Mouse (Mus musculus) liver, adult (tissue): Measurements from ENCODE around the gene Stard9.

ENCODE experiments used
- GATA4 ChIP-seq: IDR thresholded peaks from 2 replicates; pipeline ENCODE4 v1.6.1; 2014; ENCODE audit warnings: mild to moderate bottlenecking, low read length; ENCODE audit not compliant: insufficient replicate concordance

The Stard9 gene

DNA sequence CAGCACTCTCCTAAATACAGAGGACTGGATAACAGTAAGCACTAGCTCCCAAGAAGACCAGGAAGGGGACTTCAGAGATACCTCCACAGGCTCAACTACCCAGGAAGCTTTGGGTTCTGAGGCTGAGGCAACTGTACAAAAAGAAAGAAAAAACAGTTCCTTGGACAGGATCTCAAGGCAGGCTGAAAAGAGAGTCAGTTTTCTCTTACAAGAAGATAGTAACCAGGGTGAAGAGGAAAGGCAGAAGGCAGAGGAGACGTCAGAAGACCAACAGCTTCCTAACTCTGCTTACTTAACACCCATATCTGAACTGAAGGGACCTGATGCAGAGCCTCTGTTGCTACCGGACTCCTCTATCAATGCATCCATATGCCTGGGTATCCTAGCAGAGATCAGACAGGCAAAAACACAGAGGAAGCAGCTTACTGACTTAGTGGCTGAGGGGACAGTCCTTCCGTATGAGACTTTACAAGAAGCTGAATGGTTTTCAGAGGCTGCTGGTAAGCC is 71.5 kb downstream of the Stard9 start:
- TF ChIP-seq GATA4, result no peak

DNA sequence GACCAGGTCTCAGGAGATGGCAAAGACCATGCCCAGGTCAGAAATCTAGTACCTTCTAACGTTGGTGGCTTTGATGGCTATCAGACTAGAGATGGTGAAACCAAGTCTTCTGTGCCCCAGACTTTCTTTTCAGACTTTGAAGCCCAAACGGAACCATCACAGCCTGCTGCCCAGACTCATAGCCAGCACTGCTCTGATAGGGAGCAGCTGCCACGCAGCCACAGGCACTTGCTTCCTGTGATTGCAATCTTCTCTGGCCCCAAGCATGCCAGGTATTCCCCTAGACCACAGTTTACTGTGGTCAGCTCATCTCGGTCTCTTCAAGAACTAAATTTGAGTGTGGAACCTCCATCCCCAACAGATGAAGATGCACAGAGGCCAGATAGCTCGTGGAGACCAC is 73.8 kb downstream of the Stard9 start:
- no peak for TF ChIP-seq GATA4

DNA sequence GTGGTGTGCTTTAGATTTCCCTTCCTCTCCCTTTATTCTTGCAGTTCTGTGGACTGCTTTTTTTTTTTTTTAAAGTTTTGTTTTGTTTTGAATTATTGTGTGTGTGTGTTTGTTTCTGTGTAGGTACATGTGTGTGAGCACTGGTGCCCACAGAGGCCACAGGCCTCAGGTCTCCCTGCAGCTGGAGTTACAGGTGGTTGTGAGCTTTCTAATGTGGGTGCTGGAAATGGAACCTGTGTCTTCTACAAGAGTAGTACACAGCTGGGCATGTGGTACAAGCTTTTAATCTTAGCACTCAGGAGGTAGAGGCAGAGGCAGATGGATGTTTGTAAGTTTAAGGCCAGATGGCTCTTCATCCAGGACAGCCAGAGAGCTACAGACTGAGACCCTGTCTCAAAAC is 78.1 kb downstream of the Stard9 start:
- no peak for TF ChIP-seq GATA4

DNA sequence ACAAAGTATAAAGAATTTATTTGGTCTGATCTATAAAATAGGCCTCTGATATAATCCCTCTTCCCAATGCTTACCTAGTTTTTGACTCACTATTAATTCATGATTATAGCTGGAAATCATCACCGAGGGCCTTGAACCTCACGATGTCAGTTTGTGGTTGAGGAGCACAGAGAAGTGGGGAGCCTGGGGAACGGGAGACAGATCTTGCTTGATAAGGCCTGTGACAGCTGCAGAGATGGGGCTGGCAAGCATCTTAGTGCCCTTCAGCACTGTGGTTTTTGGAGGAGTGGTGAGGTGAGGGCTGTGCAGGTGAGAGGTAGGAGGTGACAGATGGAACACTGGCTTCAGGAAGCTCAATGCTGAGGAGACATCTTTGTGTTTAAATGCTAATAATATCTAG is 81.2 kb downstream of the Stard9 start:
- no peak for TF ChIP-seq GATA4

GRCm38 (mm10) chr2:120710948-120711347 is 82.0 kb downstream of the Stard9 start:
- no peak for TF ChIP-seq GATA4

GRCm38 (mm10) chr2:120713441-120713840 is 84.5 kb downstream of the Stard9 start:
- TF ChIP-seq GATA4, result no peak

- TF ChIP-seq GATA4, result no peak
Measured at GRCm38 (mm10) chr2:120718496-120718895, 89.6 kb downstream of the Stard9 start.

DNA sequence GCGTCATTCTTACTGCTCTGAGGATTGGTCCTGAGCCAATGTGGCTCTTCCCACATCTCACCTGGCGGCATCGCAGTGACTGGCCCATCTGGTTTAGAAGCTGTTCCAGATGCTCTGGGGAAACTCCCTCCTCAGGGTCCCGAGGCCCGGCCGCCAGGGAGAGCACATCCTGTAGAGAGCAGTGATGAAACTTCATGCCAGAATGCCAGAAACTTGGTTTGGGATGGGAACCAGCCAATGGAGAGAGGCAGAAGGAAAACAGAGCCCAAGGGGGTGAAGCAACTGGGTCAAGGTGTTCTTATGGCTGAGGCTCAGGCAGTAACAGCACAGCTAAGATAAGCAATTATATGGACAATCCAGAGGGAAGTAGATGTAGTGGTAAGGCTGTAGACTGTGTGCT is 91.9 kb downstream of the Stard9 start:
- TF ChIP-seq GATA4, result no peak

DNA sequence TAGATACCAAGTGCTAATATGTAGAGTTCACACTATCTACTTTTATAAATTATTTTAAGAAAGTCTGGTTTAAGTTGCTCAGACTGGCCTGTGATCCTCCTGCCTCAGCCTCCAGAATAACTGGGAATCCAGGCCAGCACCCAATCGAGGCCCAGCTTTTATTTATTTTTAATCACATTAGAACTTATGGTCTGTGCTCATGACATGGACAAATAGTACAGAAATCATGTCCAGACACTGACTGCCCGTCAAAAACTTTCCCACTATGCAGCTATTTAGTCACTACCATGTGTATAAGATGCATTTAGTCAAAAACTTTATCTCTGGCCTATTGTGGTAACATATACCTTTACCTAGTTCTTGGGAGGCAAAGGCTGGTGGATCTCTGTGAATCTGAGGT is 93.0 kb downstream of the Stard9 start:
- TF ChIP-seq GATA4, result no peak

DNA sequence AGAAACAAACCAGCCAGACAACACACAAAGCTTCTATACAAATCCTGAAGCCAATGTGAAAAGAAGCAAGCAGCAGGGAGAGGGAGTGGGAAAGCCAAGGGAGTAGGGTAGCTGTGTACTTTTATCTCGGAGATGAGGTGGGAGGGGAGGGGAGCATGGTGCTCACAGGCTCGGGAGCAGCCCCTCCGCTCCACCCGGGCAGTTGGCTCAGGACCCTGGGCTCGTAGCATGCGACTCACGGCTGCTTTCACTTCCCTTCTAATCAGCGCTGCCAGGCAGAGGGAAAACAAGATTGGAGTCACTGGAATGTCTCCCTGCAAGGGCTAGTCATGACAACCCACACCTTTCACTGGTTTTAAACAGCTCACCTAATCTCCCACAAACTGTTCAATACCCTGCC is 93.6 kb downstream of the Stard9 start:
- no peak for TF ChIP-seq GATA4

DNA sequence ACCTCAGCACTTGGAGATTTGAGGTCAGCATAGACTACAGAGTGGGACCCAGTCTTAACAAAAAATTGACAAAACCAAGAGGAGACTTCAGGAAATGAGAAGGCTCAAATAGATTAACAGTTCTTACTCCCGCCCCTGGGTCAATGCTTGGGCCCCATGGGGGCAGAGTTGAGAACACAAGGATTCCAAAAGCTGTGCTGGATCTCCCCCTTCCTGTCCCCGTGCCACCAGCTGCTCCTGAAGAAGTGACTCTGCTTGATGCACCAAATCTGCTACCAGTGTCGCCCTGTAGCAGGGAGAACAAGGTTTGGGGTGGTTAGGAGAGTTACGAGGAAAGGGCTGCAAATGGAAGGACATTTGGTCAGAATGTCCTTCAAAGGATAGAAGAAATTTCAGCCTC is 94.7 kb downstream of the Stard9 start:
- TF ChIP-seq GATA4, result no peak

DNA sequence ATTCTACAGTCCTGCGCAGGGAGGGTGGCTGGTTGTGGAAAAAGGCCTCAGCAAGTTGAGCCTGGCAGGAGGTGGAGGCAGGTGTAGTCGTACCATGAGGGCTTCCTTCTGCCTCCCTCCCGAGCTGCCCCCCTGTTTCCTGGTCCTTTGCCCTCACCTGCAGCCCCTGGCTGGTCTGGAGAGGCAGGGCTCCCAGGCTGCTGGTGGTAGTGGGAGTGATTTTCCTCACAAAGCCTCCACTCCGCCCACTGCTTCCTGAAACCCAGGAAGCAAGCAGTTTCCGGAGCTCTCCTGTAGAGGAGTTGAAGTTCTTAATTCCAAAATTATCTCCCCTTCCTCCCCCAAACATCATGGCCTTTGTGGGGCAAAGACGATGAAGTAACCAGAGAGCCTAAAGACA is 95.3 kb downstream of the Stard9 start:
- TF ChIP-seq GATA4, result no peak

DNA sequence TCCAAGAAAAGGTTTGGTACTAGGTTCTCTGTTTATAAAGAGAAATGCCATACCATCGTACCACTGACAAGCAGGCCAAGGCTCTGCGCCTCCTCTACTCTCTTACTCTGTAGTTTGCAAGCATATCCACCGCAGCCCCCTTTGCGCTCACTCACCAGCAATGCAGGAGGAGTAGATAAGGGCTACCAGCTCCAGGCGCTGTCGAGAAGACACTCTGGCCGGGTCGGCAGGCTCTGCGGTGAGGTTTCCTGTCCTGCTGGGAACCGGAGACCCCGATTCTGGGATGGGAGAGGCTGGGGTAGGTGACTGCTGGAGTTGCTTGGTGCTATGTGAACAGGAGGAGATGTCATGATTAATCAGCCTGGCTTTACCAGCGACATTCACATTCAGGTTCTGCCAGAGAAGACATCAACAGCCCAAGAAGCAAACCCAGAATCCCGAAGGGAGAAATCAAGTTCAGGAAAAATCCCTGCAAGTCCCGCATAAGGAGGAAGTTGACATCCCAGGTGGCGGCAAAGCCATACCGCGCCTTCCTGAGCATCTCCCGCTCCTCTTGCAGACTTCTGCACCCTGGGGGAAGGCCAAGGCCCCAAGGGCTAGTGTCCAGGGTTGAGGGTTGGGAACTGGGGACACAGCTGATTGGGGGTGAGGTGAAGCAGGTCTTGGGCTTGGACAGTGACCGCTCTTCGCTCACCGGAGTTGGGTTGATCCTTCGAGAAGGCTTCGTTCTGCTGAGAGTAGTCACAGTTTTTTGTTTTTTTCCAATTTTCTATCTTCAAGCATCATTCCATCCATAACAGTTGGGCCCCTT is 101.1 kb downstream of the Stard9 start:
- TF ChIP-seq GATA4, result no peak

GRCm38 (mm10) chr2:120730639-120731166 is 101.8 kb downstream of the Stard9 start:
- no peak for TF ChIP-seq GATA4

DNA sequence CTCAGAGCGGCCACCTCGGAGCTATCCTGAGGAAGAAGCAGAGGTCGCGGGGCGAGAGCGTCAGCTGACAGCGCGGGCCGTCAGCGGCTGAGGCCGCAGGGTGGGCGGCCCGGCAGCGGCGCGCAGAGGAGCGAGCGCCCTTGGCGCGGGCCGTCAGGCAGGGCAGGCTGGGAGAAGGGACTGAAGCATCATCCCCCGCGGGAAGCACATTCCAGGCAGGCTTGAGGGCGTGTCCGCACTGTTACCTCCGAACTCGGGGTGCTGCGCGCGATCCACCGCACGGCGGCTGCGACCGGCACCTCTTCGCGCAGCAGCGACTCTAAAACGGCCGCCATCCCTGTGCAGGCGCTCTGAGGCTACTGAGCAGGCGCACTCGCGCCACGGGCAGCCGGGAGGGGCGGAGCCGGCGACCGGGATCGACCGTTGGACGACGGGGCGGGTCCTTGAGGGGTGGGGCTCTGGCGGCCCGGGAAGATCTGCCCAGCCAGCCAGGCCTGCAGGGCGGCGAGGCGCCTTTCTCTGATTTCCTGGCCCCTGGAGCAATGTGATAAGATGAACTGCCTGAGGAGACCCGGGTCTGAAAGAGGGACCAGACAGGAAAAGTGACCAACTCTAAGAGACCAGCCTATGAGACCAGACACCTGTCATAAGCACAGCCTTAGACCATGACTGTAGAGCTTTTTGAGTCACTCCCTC is 102.4 kb downstream of the Stard9 start:
- peak; percentile 73; the same call in 1 of the 2 replicates for TF ChIP-seq GATA4

- TF ChIP-seq GATA4, result no peak
Measured at GRCm38 (mm10) chr2:120731877-120732530, 103.1 kb downstream of the Stard9 start.

DNA sequence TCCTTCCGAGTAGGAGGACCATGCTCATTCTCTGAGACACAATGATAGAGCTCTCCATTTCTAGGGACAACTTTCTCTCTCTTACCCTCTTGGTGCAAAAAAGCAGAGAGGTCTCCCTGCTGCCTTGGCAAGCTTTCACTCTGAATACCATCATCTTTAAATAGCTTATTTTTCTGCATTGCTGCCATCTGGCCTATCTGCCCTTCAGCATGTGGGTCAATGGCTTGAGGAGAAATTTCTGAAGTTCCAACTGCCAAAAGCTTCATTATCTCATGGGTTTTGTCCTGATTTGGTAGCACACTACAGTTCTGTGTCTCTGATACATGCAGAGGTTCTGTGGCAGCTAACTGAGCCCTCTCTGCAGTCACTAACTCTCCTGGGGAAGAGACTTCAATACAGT is 116.6 kb downstream of the Stard9 start:
- TF ChIP-seq GATA4, result no peak
